Mouse (Mus musculus): ENCODE data around the gene Rps6kl1. TPM values are rescaled to one million over a fixed set of nuclear protein-coding genes. Genes with fewer than 3 reads are reported as not detected.

The Rps6kl1 gene
- polyA plus RNA-seq, 1 experiment from 2014 or later, result not detected

GRCm38 (mm10) chr12:85136627-85137026, 14.4 kb downstream of the Rps6kl1 start:
- 86% methylated on average over 4 of the region's 4 CpGs for WGBS (ENCODE audit: missing documents)
- Histone ChIP-seq H3K27ac (no peak overlapping the region), H3K79me2 (ENCODE audit: inconsistent target) (no peaks in the 10 kb centered on the region), H3K36me3 (ENCODE audit: inconsistent target) (peaks cover 22% of the 10 kb centered on the region; the same call in 1 of the 2 replicates), H3K4me3 (ENCODE audit: inconsistent target) (no peak overlapping the region)

GRCm38 (mm10) chr12:85135513-85136470, 15.3 kb downstream of the Rps6kl1 start:
- Histone ChIP-seq H3K27ac (no peak overlapping the region), H3K36me3 (ENCODE audit: inconsistent target) (peaks cover 30% of the 10 kb centered on the region; the same call in 1 of the 2 replicates), H3K79me2 (ENCODE audit: inconsistent target) (no peaks in the 10 kb centered on the region), H3K4me3 (ENCODE audit: inconsistent target) (no peak overlapping the region)
- WGBS (ENCODE audit: missing documents), result 90% methylated on average over 19 of the region's 19 CpGs

- WGBS (ENCODE audit: missing documents), result 63% methylated on average over 8 of the region's 8 CpGs
- Histone ChIP-seq H3K4me3 (ENCODE audit: inconsistent target) (no peak overlapping the region), H3K79me2 (ENCODE audit: inconsistent target) (no peaks in the 10 kb centered on the region), H3K27ac (no peak overlapping the region), H3K36me3 (ENCODE audit: inconsistent target) (peaks cover 39% of the 10 kb centered on the region; the same call in 1 of the 2 replicates)
Observed at GRCm38 (mm10) chr12:85134043-85134794, 16.8 kb downstream of the Rps6kl1 start.

- Histone ChIP-seq H3K27ac (no peak overlapping the region), H3K4me3 (ENCODE audit: inconsistent target) (no peak overlapping the region), H3K36me3 (ENCODE audit: inconsistent target) (peaks cover 47% of the 10 kb centered on the region; the same call in 1 of the 2 replicates), H3K79me2 (ENCODE audit: inconsistent target) (peaks cover 3% of the 10 kb centered on the region; the same call in 1 of the 2 replicates)
- 91% methylated on average over 5 of the region's 6 CpGs for WGBS (ENCODE audit: missing documents)
Observed at GRCm38 (mm10) chr12:85131361-85131760, 19.7 kb downstream of the Rps6kl1 start.

DNA sequence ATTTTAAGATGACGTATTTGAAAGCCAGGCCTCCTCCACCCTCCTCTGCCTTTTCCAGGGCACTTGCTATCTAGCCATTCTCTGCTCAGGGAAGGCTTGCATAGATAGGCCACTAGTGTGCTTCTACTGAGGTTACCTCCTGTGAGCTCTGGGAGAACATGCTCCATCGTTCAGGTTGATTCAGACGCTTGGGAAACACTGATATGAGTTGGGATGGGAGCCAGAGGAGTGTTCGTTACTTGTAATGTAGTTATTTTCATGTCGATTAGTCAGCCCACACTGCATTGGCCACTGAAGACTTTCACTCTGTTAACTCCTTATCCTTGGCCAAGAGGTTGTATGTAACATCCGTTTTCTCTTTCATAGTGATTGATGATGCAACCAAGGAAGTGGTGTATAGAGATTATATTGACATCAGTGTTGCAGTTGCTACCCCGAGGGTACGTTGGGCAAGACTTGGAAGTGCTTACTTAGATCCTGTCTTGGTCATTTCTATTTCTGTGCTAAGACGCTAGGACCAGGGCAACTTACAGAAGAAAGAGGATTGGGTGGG, 21.6 kb downstream of the Rps6kl1 start:
- peaks cover 22% of the 10 kb centered on the region; the same call in 1 of the 2 replicates for H3K79me2 ChIP-seq (ENCODE audit: inconsistent target)
- peaks cover 59% of the 10 kb centered on the region; the same call in 1 of the 2 replicates for H3K36me3 ChIP-seq (ENCODE audit: inconsistent target)
- H3K4me3 ChIP-seq (ENCODE audit: inconsistent target), result no peak overlapping the region
- peak overlapping the region; percentile 32; the same call in 1 of the 2 replicates for H3K27ac ChIP-seq
- WGBS (ENCODE audit: missing documents), result 47% methylated on average over 9 of the region's 9 CpGs

- H3K36me3 ChIP-seq (ENCODE audit: inconsistent target), result peaks cover 45% of the 10 kb centered on the region
- 78% methylated on average over 8 of the region's 8 CpGs for WGBS (ENCODE audit: missing documents)
- H3K4me3 ChIP-seq (ENCODE audit: inconsistent target), result no peak overlapping the region
- H3K27ac ChIP-seq, result no peak overlapping the region
- H3K79me2 ChIP-seq (ENCODE audit: inconsistent target), result peaks cover 25% of the 10 kb centered on the region; the same call in 1 of the 2 replicates
Observed at GRCm38 (mm10) chr12:85126986-85127603, 24.0 kb downstream of the Rps6kl1 start.

DNA sequence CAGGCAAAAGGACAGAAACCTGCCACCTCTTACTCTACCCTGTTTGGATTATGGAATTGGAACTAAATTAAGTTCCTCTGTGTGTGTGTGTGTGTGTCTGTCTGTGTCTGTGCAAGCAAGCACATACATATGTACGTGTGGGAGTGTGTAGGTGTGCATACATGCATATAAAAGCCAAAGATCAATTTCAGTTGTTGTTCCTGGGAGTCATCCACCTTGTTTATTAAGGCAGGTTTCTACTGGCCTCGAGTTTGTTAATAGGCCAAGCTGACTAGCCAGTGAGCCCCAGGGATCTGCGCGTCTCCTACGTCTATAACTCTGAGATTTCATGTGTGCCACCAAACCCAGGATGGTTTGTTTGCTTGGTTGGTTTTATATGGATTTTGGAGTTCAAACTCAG, 26.3 kb downstream of the Rps6kl1 start:
- 94% methylated on average over 5 of the region's 5 CpGs for WGBS (ENCODE audit: missing documents)
- Histone ChIP-seq H3K4me3 (ENCODE audit: inconsistent target) (no peak overlapping the region), H3K36me3 (ENCODE audit: inconsistent target) (peaks cover 46% of the 10 kb centered on the region), H3K27ac (no peak overlapping the region), H3K79me2 (ENCODE audit: inconsistent target) (peaks cover 30% of the 10 kb centered on the region; the same call in 1 of the 2 replicates)

DNA sequence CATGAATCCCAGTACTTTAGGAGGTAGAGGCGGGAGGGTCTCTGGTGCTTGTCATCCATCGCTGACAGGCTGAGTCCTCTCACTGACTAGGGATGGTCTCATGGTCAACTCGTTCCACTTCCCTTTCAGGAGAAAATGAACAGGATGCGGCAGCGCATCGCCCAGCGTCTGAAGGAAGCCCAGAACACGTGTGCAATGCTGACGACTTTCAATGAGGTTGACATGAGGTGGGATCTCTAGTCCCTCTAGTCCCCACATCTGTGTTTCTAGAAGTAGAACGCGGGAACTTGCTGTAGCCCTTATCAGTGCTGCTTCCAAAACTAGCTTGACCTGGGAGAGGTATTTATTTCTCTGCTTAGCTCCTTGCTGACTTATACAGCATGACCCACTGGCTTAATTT, 27.4 kb downstream of the Rps6kl1 start:
- WGBS (ENCODE audit: missing documents), result 58% methylated on average over 10 of the region's 11 CpGs
- Histone ChIP-seq H3K27ac (peak overlapping the region; percentile 55), H3K79me2 (ENCODE audit: inconsistent target) (peaks cover 41% of the 10 kb centered on the region; the same call in 1 of the 2 replicates), H3K4me3 (ENCODE audit: inconsistent target) (no peak overlapping the region), H3K36me3 (ENCODE audit: inconsistent target) (peaks cover 56% of the 10 kb centered on the region)

- H3K36me3 ChIP-seq (ENCODE audit: inconsistent target), result peaks cover 56% of the 10 kb centered on the region
- peak overlapping the region; percentile 55 for H3K27ac ChIP-seq
- WGBS (ENCODE audit: missing documents), result 15% methylated on average over 9 of the region's 9 CpGs
- no peak overlapping the region for H3K4me3 ChIP-seq (ENCODE audit: inconsistent target)
- peaks cover 47% of the 10 kb centered on the region; the same call in 1 of the 2 replicates for H3K79me2 ChIP-seq (ENCODE audit: inconsistent target)
Observed at GRCm38 (mm10) chr12:85123108-85123530, 27.9 kb downstream of the Rps6kl1 start.

DNA sequence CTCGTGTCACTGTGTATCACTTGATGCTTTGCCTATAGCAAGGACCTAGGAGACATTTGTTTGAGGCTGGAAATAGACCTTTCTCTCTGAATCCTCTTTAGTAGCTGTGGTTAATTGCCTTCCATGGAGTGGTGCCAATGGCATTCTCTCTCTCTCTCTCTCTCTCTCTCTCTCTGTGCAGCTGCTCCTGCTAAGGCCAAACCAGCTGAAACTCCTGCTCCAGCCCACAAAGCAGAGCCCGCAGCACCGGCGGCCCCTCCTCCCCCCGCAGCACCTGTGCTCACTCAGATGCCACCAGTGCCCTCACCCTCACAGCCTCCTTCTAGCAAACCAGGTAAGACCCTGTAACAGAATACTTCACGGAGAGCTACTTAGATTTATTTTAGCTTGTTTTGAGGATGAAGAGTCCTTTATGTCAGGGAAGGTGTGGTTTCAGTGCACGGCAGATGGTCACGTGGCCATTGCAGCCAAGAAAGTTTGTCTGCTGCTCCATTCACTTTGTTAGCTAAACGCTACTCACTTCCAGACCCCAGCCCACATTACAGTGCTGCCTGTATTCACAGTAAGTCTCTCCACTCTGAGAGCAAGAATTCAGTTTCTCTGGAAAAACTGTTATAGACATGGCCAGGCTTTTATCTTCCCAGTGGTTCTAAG, 29.1 kb downstream of the Rps6kl1 start:
- WGBS (ENCODE audit: missing documents), result 94% methylated on average over 9 of the region's 9 CpGs
- H3K79me2 ChIP-seq (ENCODE audit: inconsistent target), result peaks cover 58% of the 10 kb centered on the region
- peaks cover 61% of the 10 kb centered on the region for H3K36me3 ChIP-seq (ENCODE audit: inconsistent target)
- H3K27ac ChIP-seq, result no peak overlapping the region
- no peak overlapping the region for H3K4me3 ChIP-seq (ENCODE audit: inconsistent target)

DNA sequence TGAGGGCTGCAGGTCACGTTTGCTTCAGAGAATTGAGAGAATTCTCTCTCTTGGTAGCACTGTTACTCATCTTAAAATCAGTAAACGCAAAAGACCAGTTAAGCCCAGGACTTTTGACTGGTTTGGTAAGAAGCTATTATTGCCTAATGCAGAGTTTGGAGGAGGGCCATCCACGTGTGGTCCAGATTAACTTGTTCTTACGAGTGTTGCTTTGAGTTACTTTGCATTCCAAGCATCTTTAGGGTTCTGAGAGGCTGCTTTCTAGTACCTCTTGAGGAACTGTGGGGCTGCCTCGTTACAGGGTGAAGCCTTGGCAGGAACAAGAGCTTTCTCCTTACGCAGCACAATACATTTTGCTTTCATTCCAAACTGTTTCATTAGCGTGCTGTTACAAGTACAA, 35.4 kb downstream of the Rps6kl1 start:
- H3K27ac ChIP-seq, result no peak overlapping the region
- H3K4me3 ChIP-seq (ENCODE audit: inconsistent target), result no peak overlapping the region
- peaks cover 93% of the 10 kb centered on the region for H3K79me2 ChIP-seq (ENCODE audit: inconsistent target)
- 81% methylated on average over 7 of the region's 7 CpGs for WGBS (ENCODE audit: missing documents)
- H3K36me3 ChIP-seq (ENCODE audit: inconsistent target), result peaks cover 55% of the 10 kb centered on the region; the same call in 1 of the 2 replicates

- WGBS (ENCODE audit: missing documents), result 85% methylated on average over 3 of the region's 3 CpGs
- Histone ChIP-seq H3K4me3 (ENCODE audit: inconsistent target) (no peak overlapping the region), H3K79me2 (ENCODE audit: inconsistent target) (peaks cover 79% of the 10 kb centered on the region), H3K36me3 (ENCODE audit: inconsistent target) (peaks cover 37% of the 10 kb centered on the region; the same call in 1 of the 2 replicates), H3K27ac (no peak overlapping the region)
Observed at GRCm38 (mm10) chr12:85113917-85114316, 37.1 kb downstream of the Rps6kl1 start.

GRCm38 (mm10) chr12:85113337-85113736, 37.7 kb downstream of the Rps6kl1 start:
- H3K27ac ChIP-seq, result no peak overlapping the region
- H3K36me3 ChIP-seq (ENCODE audit: inconsistent target), result peaks cover 31% of the 10 kb centered on the region; the same call in 1 of the 2 replicates

More at GRCm38 (mm10) chr12:85113337-85113736, 37.7 kb downstream of the Rps6kl1 start:
- WGBS (ENCODE audit: missing documents), result 97% methylated on average over 3 of the region's 3 CpGs
- Histone ChIP-seq H3K4me3 (ENCODE audit: inconsistent target) (no peak overlapping the region), H3K79me2 (ENCODE audit: inconsistent target) (peaks cover 73% of the 10 kb centered on the region)

Data from macrophage (primary cell).